Mouse (Mus musculus): ENCODE measurements around the gene P3h1. TPM values are rescaled to one million over a fixed set of nuclear protein-coding genes. Genes with fewer than 3 reads are reported as not detected.
"Not testable (repeated sequence)": the region's sequence is repeated elsewhere in the genome, so short reads cannot be mapped to it uniquely, and the experiment has no call there.

The P3h1 gene
- polyA plus RNA-seq, 1 experiment from 2014 or later = 80.0 TPM

- Histone ChIP-seq H3K9me3 (replicated peaks) (no peaks in the 10 kb centered on the region), H3K27me3 (no peaks in the 10 kb centered on the region), H3K27ac (replicated peaks) (no peak overlapping the region), H3K9ac (no peak overlapping the region), H3K4me3 (replicated peaks) (no peak overlapping the region), H3K4me1 (no peaks in the 10 kb centered on the region), H3K4me2 (replicated peaks) (no peak overlapping the region), H3K36me3 (peaks cover 91% of the 10 kb centered on the region)
- ATAC-seq (ENCODE audit: insufficient number of reproducible peaks, low FRiP score, low TSS enrichment, low read depth) = no peak
- 77% methylated on average over 2 of the region's 2 CpGs for WGBS
Observed at GRCm38 (mm10) chr4:119275226-119275625, 42.5 kb downstream of the P3h1 start.

- no peak for ATAC-seq (ENCODE audit: insufficient number of reproducible peaks, low FRiP score, low TSS enrichment, low read depth)
- Histone ChIP-seq H3K9ac (no peak overlapping the region), H3K9me3 (replicated peaks) (no peaks in the 10 kb centered on the region), H3K36me3 (peaks cover 89% of the 10 kb centered on the region), H3K27me3 (no peaks in the 10 kb centered on the region), H3K4me2 (replicated peaks) (no peak overlapping the region), H3K4me3 (replicated peaks) (no peak overlapping the region), H3K4me1 (no peaks in the 10 kb centered on the region), H3K27ac (replicated peaks) (no peak overlapping the region)
- 88% methylated on average over 2 of the region's 2 CpGs for WGBS
Observed at GRCm38 (mm10) chr4:119275726-119276125, 43.0 kb downstream of the P3h1 start.

- not testable (repeated sequence) for H3K9me3 ChIP-seq (replicated peaks); H3K4me3 ChIP-seq (replicated peaks); H3K4me2 ChIP-seq (replicated peaks); H3K4me1 ChIP-seq; H3K9ac ChIP-seq; H3K27ac ChIP-seq (replicated peaks); H3K27me3 ChIP-seq; ATAC-seq (ENCODE audit: insufficient number of reproducible peaks, low FRiP score, low TSS enrichment, low read depth)
- peaks cover 89% of the 10 kb centered on the region for H3K36me3 ChIP-seq
- 86% methylated on average over 15 of the region's 15 CpGs for WGBS
Observed at GRCm38 (mm10) chr4:119278784-119279183, 46.1 kb downstream of the P3h1 start.

- Histone ChIP-seq H3K27me3 (no peaks in the 10 kb centered on the region), H3K9me3 (replicated peaks) (no peaks in the 10 kb centered on the region), H3K4me1 (no peaks in the 10 kb centered on the region), H3K4me3 (replicated peaks) (no peak overlapping the region), H3K27ac (replicated peaks) (no peak overlapping the region), H3K36me3 (peaks cover 50% of the 10 kb centered on the region), H3K4me2 (replicated peaks) (no peak overlapping the region), H3K9ac (no peak overlapping the region)
- WGBS = 76% methylated on average over 1 of the region's 1 CpGs
- ATAC-seq (ENCODE audit: insufficient number of reproducible peaks, low FRiP score, low TSS enrichment, low read depth) = no peak
Observed at GRCm38 (mm10) chr4:119284861-119285260, 52.1 kb downstream of the P3h1 start.

GRCm38 (mm10) chr4:119285336-119285735, 52.6 kb downstream of the P3h1 start:
- no peak for ATAC-seq (ENCODE audit: insufficient number of reproducible peaks, low FRiP score, low TSS enrichment, low read depth)
- 73% methylated on average over 2 of the region's 2 CpGs for WGBS
- Histone ChIP-seq H3K4me2 (replicated peaks) (no peak overlapping the region), H3K27ac (replicated peaks) (no peak overlapping the region), H3K4me3 (replicated peaks) (no peak overlapping the region), H3K27me3 (no peaks in the 10 kb centered on the region), H3K9ac (no peak overlapping the region), H3K36me3 (peaks cover 45% of the 10 kb centered on the region), H3K9me3 (replicated peaks) (no peaks in the 10 kb centered on the region), H3K4me1 (no peaks in the 10 kb centered on the region; the same call in 1 of the 2 replicates)

GRCm38 (mm10) chr4:119291921-119292320, 59.2 kb downstream of the P3h1 start:
- whole genome bisulfite sequencing = 75% methylated on average over 1 of the region's 1 CpGs
- Histone ChIP-seq H3K36me3 (peaks cover 4% of the 10 kb centered on the region; the same call in 1 of the 2 replicates), H3K27me3 (no peaks in the 10 kb centered on the region), H3K4me1 (peaks cover 19% of the 10 kb centered on the region), H3K27ac (replicated peaks) (no peak overlapping the region), H3K4me3 (replicated peaks) (peak overlapping the region; percentile 68), H3K4me2 (replicated peaks) (peak overlapping the region; percentile 82), H3K9me3 (replicated peaks) (no peaks in the 10 kb centered on the region), H3K9ac (no peak overlapping the region)
- no peak for ATAC-seq (ENCODE audit: insufficient number of reproducible peaks, low FRiP score, low TSS enrichment, low read depth)

- Histone ChIP-seq H3K4me1 (peaks cover 19% of the 10 kb centered on the region), H3K36me3 (peaks cover 4% of the 10 kb centered on the region; the same call in 1 of the 2 replicates), H3K9ac (peak overlapping the region; percentile 74), H3K27ac (replicated peaks) (peak overlapping the region; percentile 78), H3K9me3 (replicated peaks) (no peaks in the 10 kb centered on the region), H3K4me2 (replicated peaks) (peak overlapping the region; percentile 82), H3K4me3 (replicated peaks) (peak overlapping the region; percentile 68), H3K27me3 (no peaks in the 10 kb centered on the region)
- ATAC-seq (ENCODE audit: insufficient number of reproducible peaks, low FRiP score, low TSS enrichment, low read depth) = no peak
- WGBS = under 1% methylated on average over 24 of the region's 24 CpGs
Observed at GRCm38 (mm10) chr4:119292771-119293573, 60.3 kb downstream of the P3h1 start.

GRCm38 (mm10) chr4:119293574-119294258, 61.0 kb downstream of the P3h1 start:
- ATAC-seq (ENCODE audit: insufficient number of reproducible peaks, low FRiP score, low TSS enrichment, low read depth) = peak; percentile 9; the same call in 1 of the 2 replicates
- Histone ChIP-seq H3K4me1 (peaks cover 19% of the 10 kb centered on the region), H3K4me3 (replicated peaks) (peak overlapping the region; percentile 68), H3K27ac (replicated peaks) (peak overlapping the region; percentile 78), H3K4me2 (replicated peaks) (peak overlapping the region; percentile 82), H3K36me3 (peaks cover 4% of the 10 kb centered on the region; the same call in 1 of the 2 replicates), H3K27me3 (no peaks in the 10 kb centered on the region), H3K9me3 (replicated peaks) (no peaks in the 10 kb centered on the region), H3K9ac (peak overlapping the region; percentile 74)
- under 1% methylated on average over 45 of the region's 80 CpGs for WGBS

GRCm38 (mm10) chr4:119294415-119295133, 61.9 kb downstream of the P3h1 start, which contains the start of gene Ybx1:
TSS of gene Ybx1 (minus strand) at chr4:119294604.
- Histone ChIP-seq H3K27me3 (no peaks in the 10 kb centered on the region), H3K27ac (replicated peaks) (peak within 1 kb of the TSS; percentile 96), H3K4me3 (replicated peaks) (peak within 1 kb of the TSS; percentile 68), H3K36me3 (peaks cover 4% of the 10 kb centered on the region; the same call in 1 of the 2 replicates), H3K9me3 (replicated peaks) (no peaks in the 10 kb centered on the region), H3K4me1 (peaks cover 19% of the 10 kb centered on the region), H3K9ac (peak within 1 kb of the TSS; percentile 85), H3K4me2 (replicated peaks) (peak within 1 kb of the TSS; percentile 82)
- under 1% methylated on average over 61 of the region's 61 CpGs for WGBS
- ATAC-seq (ENCODE audit: insufficient number of reproducible peaks, low FRiP score, low TSS enrichment, low read depth) = peak; percentile 99

GRCm38 (mm10) chr4:119295134-119295453, 62.4 kb downstream of the P3h1 start:
- peaks cover 19% of the 10 kb centered on the region for H3K4me1 ChIP-seq
- ATAC-seq (ENCODE audit: insufficient number of reproducible peaks, low FRiP score, low TSS enrichment, low read depth) = no peak
- WGBS = 6% methylated on average over 6 of the region's 6 CpGs
- peak overlapping the region; percentile 85 for H3K9ac ChIP-seq
- peaks cover 4% of the 10 kb centered on the region; the same call in 1 of the 2 replicates for H3K36me3 ChIP-seq
- H3K4me3 ChIP-seq (replicated peaks) = peak overlapping the region; percentile 68
- no peaks in the 10 kb centered on the region for H3K9me3 ChIP-seq (replicated peaks)
- H3K4me2 ChIP-seq (replicated peaks) = peak overlapping the region; percentile 82
- H3K27me3 ChIP-seq = no peaks in the 10 kb centered on the region
- peak overlapping the region; percentile 96 for H3K27ac ChIP-seq (replicated peaks)

- no peak overlapping the region for H3K4me2 ChIP-seq (replicated peaks)
- no peak overlapping the region for H3K27ac ChIP-seq (replicated peaks)
- WGBS = 66% methylated on average over 2 of the region's 2 CpGs
- peaks cover 12% of the 10 kb centered on the region for H3K4me1 ChIP-seq
- no peaks in the 10 kb centered on the region for H3K9me3 ChIP-seq (replicated peaks)
- H3K4me3 ChIP-seq (replicated peaks) = no peak overlapping the region
- H3K27me3 ChIP-seq = no peaks in the 10 kb centered on the region
- H3K36me3 ChIP-seq = no peaks in the 10 kb centered on the region
- H3K9ac ChIP-seq = no peak overlapping the region
- ATAC-seq (ENCODE audit: insufficient number of reproducible peaks, low FRiP score, low TSS enrichment, low read depth) = no peak
Observed at GRCm38 (mm10) chr4:119297361-119297760, 64.6 kb downstream of the P3h1 start.
